Mouse (Mus musculus) frontal cortex, postnatal 25 days (tissue): ENCODE measurements around the gene Bbof1.

Experiments used
- DNase-seq, 2 experiments: peaks; one replicate each; pipeline ENCODE4 v3.0.0; 2022; ENCODE audit warnings: low spot score in 2 of 2

Bbof1 gene

DNA sequence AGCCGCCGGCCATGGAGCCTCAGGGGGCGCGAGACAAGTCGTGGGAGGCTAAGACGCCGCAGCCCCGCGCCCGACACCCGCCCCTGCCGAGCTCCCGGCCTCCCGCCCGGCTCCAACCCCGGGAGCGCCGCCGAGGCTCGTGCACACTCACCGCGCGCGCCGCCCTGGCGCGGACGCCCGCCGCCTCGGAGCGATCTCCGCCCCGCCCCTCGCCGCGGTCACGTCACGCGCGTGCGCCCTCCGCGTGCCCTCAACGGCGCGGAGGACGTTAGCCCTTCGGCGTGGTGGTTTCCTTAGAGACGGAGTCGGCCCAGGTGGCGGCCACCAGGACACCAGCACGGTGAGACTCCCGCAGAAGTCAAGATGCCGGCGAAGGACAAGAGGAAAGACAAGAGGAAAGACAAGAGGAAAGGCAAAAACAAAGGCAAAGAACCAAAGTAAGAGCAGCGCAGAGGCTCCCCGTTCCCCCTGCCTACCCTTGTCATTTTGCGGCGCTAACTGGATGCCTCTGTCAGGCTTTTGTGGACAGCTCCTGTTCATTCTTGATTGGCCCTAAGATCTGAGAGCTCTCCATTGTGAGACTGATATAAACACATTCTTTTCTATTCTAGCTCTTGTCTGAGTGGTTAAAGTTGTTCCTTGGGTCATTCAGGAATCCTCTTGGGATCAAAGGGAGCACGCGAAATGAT, at the start of gene Bbof1, which contains the start of gene Entpd5:
TSS of gene Bbof1 (plus strand) at position 253 of the 689 bp plus-strand sequence.
TSS of gene Entpd5 (minus strand) at position 211 of the 689 bp plus-strand sequence.
- peak; percentile 76 to 79 for DNase-seq

DNA sequence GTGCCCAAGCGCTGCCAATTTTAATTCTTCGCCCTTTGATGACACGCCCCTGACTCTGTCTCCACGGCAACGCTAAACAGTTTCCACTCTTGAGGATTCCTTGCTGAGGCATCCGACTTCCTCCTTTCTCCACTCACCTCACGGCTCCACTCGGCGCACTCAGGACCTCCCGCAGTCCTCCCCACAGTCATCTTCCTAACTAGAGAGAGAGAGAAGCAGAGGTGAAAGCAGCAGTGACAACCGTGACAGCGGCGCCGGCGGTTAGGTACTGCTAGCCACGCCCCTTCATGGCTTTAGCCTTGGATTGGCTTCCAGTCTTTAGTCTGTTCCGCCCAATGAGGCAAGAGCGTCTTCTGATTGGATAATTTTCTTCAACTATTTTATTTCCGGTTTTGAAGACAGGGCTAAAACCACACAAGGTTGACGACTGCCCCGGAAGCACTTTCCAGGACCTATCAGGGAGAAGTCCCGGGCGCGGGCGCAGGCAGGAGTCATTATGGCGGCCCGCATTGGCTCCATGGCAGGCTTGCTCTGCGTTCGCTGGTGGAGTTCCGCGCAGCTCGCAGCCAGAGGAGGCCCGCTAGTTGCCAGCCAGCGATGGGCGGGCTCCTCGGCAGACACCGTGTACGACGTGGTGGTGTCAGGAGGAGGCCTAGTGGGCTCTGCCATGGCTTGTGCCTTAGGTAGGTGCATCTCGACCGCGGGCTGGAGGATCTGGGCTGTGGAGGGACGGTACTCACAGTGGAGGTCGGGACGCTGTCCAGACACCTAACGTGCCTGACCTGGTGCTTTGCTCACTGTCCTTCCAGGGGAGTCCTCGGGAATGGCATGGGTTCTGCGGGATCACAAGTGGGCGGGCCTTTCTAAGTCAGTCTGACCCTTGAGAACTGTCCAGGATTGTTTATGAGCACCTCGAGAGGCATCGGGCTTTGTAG, 47.0 kb upstream of the Bbof1 start, which contains the start of the genes Coq6 and Fam161b:
TSS of gene Coq6 (plus strand) at position 103 of the 935 bp plus-strand sequence.
TSS of gene Fam161b (minus strand) at position 279 of the 935 bp plus-strand sequence.
- DNase-seq, result peak; percentile 81 to 90

DNA sequence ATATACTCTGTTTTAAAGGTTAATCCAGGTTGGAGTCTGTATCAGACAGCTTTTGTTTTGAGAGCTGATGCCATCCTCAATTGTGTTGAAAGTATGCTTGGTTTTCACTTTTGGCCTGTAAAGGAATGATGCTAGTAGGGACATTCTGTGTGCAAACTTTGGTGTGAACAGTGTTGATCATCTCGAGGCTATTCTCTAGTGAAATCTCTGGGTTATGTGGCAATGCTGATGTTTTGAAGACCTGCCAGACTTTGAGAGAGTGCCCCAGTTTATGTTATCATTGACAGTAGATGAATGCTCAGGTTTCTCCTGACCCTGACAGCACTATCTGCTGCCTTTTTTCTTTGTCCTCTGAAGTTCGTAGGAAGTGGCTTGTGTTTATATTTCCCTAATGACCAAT, 46.0 kb upstream of the Bbof1 start:
- DNase-seq, result no peak

DNA sequence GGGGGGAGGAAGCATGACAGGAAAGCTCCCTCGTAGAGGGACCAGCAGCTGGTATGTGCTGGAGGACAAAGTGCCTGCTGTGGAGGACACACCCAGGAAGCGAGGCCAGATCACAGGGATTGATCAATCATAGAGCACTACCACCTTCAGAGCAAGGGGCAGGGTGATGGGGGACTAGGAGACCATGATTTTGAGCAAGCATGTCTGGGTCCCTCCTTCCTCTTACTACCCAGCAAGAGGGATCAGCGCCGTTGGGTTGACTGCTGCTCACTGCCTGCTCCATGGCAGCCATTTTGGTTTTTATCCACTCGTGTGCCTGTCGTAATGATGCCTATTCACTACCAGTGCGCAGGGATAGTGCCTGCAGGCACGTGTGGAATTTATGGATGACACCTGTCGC, 44.6 kb upstream of the Bbof1 start:
- DNase-seq, result no peak

DNA sequence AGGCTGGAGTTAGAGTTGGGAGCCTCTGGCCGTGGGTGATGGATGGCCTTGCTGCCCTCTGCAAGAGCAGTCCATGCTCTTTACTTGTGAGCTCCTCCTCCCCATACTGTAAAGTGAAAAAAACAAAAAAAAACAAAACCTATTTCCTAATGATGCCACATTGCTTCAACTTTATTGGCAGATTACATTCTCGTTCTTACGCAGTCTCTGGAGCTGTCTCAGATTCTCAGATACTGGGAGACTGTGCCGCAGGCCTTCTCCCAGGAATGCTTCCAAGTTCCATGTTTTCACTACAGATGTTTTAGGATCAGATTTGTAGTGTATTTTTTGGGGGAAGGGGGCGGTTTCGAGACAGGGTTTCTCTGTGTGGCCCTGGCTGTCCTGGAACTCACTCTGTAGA, 43.7 kb upstream of the Bbof1 start:
- no peak for DNase-seq

DNA sequence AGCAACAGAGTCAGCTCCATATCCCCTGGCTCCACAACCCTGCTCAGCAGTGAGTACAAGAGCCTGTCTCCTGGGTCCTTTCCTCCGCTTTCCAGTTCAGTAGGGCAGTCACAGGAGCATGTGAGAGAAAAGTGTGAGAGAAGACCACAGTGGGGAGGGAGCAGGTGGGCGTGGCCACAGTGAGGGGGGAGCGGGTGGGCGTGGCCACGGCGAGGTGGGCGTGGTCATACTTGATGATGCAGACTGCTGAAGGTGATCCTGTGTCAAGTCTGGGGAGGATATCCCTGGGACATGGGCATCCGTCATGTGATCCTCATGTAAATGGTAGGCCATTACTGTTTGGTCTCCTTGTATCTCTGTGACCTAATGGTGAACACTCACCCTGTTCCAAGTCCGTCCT, 41.9 kb upstream of the Bbof1 start:
- no peak for DNase-seq

DNA sequence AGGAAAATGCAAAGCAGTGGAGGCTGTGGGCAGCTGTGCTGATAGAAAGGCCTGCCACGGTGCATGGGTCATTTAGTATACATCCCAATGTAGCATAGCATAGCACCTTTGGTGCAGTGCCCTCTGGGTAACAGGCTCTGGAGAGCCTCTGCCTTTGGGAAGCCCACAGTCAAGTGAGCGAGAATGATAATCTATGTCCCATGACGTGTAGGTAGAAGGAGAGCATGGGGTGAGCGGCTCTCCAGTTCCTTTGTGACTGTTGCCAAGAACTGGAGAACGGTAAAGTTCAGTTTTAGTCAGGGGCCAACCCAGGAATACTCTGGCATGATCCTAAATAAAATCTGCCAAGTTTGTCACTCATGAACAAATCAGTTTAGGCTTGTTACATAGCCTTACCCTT, 37.2 kb upstream of the Bbof1 start:
- no peak for DNase-seq

DNA sequence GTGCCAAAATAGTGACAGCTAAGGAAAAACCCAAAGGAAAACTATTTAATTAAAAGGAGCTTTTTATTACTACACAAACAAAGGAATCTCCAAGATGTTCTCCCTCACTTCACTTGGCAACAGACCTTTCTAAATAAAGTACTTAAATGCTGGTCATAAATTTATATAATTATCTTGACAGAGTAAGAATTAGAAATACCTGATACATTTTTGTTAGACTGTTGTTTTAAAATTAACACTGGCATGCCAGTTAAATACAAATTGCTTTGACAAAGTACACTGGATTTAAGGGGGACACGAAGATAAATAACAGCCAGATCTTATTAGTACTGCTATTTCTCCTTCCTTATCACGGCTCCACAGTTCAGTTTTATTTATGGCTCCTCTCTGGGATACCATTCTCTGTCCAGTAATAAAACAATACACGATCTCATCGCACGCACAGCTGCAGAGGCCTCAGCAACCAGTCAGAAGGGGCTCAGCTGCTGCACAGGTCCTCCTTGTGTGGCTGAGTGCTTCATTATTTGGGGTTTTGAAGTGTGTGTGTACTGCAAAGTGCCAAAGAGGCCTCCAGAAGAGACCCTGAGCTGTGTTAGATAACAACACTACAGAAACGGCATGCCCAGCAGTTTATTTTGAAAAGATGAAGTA, 34.9 kb upstream of the Bbof1 start:
- DNase-seq, result no peak

DNA sequence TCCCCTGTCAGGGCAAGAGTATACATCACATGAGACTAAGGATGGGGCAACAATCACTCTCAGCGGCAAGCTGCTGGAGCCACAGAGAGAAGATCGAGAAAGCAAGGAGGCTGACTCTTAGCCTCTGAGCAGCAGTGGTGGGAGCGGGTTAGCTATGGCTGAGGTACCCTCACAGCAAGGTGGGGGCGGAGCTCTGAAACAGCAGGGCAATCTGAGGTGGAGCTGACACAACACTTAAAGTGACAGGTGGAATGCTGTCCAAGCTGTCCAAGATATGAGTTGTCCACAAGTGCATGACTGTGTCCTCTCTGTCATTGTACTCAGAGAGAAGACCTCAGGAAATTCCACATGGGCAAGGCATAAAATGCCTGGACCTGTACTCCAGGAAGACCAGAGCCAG, 26.5 kb upstream of the Bbof1 start:
- DNase-seq, result no peak

DNA sequence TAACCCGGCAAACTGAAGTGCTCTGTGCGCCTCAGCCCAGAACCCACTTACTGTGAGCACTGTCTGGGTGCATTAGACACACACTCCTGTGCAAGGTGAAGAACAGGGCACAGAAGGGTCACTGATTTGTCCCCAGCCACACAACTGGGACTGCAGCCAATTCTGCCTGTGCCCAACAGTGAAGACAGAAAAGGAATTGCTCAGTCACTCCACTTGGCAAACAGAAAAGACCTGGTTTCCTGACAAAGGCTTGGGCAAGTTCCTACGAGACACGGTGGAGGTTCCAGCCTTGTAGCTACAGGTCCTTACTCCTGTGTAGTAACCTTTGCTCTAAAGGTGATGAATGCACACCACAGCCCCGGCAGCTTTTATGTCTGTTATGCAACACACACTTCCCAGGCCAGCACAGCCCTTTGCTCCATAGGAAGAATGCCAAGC, 24.2 kb upstream of the Bbof1 start:
- no peak for DNase-seq

DNA sequence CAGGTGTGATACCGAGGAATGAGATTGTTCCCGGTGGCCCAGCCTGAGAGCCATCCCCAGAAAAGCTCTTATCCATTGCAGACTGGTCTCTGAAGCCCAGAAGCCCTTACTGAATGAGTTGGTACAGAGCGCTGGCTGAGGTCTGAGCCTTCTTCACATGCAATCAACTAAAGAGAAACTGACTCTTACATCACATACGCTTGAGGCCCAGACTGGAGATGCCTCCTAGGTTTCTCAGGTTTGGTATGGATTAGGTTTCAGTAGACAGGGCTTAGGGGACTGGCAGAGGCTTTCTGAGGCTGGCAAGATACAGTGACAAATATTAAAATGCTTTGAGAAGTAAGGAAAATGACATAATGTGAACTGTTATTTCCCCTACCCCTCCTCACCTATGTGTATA, 23.5 kb upstream of the Bbof1 start:
- DNase-seq, result no peak

DNA sequence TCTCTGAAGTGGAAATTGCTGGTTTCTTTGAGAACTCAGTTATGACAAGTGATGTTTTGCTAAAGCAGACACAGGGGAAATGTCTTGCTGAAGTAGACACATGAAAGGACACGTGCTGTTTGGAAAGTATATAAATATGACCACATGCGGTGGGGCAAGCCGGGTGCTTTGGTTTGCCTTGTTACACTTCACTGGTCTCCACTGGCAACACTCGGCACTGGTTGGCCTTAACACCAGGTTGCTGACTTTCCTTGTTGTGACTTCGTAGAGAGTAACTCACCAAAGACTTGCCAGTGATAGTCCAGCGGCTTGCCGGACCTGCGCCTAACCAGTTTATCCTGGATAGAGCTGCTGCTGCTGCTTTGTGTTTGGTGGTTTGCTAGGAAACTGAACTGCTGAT, 20.8 kb upstream of the Bbof1 start:
- no peak for DNase-seq

DNA sequence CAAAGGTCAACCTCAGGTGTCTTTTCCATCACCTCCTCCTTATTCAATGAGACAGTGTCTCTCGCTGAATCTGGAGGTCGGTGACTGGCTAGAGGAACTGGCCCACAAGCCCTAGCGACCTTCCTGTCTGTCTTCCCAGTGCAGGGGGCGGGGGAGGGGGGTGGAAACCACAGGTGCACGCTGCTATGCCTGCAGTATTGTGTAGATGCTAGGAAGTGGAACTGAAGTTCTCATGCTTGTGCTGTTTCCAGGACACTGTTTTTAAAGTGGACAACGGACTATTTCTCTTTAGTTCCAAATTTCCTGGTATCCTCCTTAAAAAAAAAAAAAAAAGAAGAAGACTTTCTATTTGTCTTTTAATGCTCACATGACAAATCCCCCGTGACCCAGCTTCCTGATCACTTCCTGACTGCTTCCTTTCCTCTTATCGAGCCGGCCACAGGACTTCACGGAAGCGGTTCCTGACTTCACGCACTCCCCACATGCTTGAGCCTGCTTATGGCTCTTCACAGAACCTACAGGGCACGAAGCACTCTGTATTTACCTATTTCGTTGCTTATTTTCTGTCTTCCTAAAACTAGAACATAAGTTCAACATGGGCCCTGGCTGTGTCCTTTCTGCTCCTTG, 20.0 kb upstream of the Bbof1 start:
- no peak for DNase-seq

DNA sequence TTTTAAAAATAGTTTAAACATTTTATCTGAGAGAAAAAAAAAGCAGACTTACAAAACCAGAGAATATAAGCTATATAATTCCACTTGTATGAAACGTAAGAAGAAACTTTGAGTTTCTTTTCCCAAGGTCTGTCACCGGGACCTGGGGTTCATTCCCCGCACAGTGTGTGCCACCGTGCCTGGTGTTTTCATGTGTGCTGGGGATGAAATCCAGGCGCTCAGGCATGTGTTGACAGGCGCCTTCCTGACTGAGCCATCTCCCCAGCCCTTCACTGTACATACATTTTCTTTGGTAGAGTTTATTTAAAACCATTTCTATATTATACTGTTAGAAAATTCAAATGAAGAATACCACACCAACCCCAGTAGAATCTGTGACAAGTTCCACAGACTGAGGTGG, 18.5 kb upstream of the Bbof1 start:
- DNase-seq, result no peak

DNA sequence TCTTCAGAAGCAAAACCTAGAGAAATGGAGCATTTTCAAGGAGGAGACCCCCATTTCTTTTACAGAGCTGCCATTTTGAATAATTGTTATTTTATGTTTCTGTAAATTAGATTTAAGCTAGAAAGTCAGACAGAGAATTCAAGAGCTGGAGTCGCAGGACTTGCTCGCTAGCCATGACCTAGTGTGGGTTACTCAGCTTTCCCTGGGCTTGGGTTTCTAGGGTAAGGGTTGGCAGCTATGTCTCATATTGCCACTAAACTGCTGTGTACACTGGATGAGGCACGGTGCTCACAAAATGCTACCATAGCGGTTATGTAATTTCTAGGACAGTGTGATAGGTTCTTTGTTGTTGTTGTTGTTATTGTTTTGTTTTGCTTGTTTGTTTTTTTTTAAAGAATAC, 16.2 kb upstream of the Bbof1 start:
- DNase-seq, result no peak

DNA sequence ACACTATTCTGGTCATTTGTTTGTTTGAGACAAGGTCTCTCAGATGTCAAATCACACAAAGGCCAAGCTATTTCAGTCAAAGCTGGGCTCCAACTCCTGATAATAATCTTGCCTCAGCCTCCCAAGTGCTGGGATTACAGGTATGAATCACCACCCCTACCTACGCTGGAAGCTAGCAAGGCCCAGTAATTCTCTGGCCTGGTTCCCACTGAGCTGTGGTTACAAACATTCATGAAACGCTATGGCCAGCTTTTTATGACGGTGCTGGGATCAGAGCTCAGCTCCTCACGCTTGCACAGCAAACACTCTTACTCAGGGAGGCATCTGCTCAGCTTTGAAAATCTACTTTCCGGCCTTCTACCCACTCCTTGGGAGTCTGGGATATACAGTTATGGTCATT, 15.0 kb upstream of the Bbof1 start:
- no peak for DNase-seq

DNA sequence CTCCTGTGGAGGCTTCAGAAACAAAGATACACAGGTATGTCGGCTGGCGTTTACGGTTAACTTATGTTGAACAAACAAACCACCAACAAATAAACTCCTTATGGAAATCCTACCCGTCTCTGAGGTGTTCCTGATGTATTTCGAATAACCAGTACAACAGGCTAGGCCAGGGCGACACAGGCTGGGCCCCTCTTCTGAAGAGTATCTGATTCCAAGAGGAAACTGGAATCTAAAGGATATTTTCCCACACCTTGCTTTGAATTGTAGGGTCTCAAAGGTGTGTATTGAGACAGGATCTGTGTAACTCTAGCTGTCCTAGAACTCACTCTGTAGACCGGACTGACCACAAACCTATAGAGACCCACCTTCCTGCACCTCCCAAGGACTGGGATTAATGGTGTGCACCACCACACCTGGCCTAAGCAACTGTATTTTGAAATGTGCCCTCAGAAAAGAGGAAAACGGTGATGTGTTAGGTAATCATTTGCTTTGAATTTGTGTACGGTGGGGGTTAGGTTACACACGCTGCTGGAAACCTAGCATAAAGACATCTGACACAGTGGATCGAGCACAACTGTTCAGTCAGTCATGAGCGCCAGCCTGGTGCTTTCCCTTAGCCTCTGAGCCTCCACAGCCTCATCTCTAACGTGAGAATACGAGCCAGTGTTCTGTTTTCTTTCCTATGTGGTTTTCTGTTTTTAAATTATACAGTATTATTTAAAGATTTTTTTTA, 11.8 kb upstream of the Bbof1 start:
- no peak for DNase-seq

DNA sequence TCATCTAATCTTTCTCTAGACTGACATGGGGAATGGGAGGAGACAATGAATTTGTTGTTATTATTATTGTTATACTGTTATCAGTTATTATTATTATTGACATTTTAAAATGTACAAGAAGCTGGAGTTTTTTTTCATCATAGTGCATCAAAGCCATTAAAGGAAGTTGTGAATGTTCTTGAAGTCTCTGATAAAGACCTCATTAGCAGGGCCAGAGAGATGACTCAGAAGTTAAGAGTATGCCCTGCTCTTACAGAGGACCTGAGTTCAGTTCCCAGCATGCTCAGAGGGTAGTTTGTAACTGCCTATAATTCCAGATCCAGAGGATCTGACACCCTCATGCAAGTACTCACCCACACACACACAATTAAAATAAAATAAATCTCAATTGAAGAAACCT, 11.2 kb upstream of the Bbof1 start:
- no peak for DNase-seq

DNA sequence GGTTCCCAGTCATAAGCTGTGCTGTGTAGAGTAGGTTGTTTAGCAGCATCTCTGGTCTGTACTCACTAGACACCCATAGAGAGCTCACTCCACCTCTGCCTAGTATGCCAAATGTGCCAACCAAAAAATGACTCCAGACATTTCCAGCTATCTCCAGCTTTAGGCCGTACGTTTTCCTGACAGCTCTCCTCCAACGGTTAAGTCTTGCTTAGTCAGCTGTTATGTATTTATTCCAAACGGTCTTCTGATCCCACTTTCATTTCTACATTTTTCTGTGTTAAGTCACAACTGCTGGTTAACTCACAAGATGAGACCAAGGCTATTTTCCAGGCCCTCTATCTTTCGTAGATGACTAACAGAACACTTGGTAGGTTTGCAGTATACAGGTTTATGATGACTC, 10.2 kb upstream of the Bbof1 start:
- DNase-seq, result no peak

DNA sequence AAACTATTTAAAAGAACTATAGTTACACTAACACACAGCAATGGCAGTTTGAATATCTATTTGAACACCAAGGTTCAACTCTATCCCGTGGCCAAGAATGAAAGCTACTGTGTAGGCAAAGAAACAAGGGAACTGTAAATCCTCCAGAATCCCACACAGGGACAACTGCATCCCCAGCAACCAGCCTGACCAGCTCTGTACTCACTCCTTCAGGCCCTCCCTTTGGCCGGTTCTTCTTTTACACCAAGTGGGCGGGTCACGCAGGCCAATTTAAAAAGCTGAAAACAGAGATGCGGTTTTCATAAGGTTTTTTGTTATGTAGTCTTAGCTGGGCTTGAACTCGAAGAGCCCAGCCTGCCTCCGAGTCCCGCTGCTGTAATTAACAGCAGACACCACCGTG, 9.7 kb upstream of the Bbof1 start:
- no peak for DNase-seq

DNA sequence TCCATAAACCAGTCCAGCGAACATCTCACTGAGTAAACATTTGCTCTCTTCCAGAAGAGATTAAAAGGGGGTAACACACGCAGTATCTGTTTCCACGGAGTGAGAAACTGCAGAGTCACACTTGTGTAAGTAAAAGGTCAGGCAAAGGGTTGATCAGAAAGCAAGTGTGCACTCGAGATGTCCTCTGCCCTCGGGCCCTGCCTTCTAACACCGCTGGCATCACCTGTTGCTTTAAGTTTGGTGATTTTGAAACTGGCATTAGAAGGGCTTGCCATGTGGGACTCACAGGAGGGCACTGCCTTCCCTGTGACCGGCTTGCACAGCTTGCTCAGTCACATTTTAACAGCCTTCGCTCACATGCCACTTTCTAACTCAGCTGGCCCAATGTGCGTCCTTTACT, 9.2 kb upstream of the Bbof1 start:
- DNase-seq, result no peak
